Mouse (Mus musculus) embryonic fibroblast, embryonic 13.5 days (primary cell): ENCODE results near the gene Anln. TPM values are rescaled to one million over a fixed set of nuclear protein-coding genes. Genes with fewer than 3 reads are reported as not detected.

ENCODE experiments used
- H3K27ac ChIP-seq: 2 replicates; pipeline ENCODE4 v1.5.1; 2012; ENCODE audit warnings: low read length, control low read depth, inconsistent platforms; ENCODE audit not compliant: insufficient read depth
- H3K4me1 ChIP-seq: 2 replicates; pipeline ENCODE4 v1.6.1; 2011; ENCODE audit warnings: low read length; ENCODE audit not compliant: control insufficient read depth, insufficient read depth
- H3K4me3 ChIP-seq: 2 replicates; pipeline ENCODE4 v1.5.1; 2011; ENCODE audit warnings: mild to moderate bottlenecking, control low read depth, low read length; ENCODE audit not compliant: insufficient read depth
- CTCF ChIP-seq: IDR thresholded peaks from 2 replicates; pipeline ENCODE4 v1.5.1; 2011; ENCODE audit warnings: mild to moderate bottlenecking, control low read depth, low read length, moderate library complexity, borderline replicate concordance; ENCODE audit not compliant: insufficient read depth
- POLR2A ChIP-seq: IDR thresholded peaks from 2 replicates; pipeline ENCODE4 v1.6.1; 2011; ENCODE audit warnings: low read depth, mild to moderate bottlenecking, control low read depth, low read length, moderate library complexity
- polyA plus RNA-seq: library from polyadenylated mRNA; stranded (reverse); fragments of >200 nt; gene quantifications from 2 replicates; pipeline ENCODE4 v1.2.4, GENCODE M21; 2011; ENCODE audit warnings: low read depth; ENCODE audit not compliant: missing spikeins, insufficient read length

Anln gene
- polyA plus RNA-seq, 1 experiment = 107 TPM

DNA sequence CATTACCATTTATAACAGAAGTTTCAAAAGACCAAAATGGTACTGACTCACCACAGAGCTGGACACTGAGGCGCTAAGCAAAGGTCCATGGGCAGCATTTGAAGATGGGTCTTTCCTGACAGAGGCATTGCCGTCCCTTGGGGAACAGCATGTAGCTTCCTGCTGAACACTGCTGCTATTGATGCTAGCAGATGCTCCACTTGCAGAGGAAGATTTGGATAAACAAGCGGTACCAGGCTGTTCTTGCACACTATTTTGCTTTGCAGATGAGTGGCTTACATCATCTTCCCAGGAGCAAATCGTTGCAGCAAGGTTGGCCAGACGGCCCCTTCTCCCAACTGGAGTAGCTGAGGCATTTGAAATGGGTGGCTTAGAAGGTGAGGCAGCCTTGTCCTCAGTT lies 12.9 kb downstream of the Anln start:
- Histone ChIP-seq H3K27ac (no peak overlapping the region), H3K4me3 (no peak overlapping the region), H3K4me1 (no peaks in the 10 kb centered on the region)
- TF ChIP-seq POLR2A (no peak), CTCF (no peak)

DNA sequence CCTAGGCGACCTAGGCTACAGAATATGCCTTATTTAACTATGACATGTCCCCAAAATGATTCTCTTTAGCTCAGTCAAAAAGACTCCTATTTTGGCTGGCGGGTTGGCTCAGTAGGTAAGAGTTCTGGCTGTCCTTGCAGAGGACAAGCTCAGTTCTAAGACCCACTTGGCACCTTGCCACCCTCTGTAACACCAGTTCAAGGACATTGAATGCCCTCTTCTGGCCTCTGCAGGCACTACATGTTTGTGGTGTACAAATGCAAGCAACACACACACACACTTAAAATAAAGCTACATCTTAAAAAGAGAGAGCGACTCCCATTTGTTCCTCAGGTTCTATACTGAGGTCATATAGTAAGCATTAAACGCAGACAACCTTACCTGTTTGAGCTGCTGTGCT lies 16.2 kb downstream of the Anln start:
- Histone ChIP-seq H3K27ac (no peak overlapping the region), H3K4me1 (no peaks in the 10 kb centered on the region), H3K4me3 (no peak overlapping the region)
- no peak for TF ChIP-seq CTCF
- no peak for TF ChIP-seq POLR2A

DNA sequence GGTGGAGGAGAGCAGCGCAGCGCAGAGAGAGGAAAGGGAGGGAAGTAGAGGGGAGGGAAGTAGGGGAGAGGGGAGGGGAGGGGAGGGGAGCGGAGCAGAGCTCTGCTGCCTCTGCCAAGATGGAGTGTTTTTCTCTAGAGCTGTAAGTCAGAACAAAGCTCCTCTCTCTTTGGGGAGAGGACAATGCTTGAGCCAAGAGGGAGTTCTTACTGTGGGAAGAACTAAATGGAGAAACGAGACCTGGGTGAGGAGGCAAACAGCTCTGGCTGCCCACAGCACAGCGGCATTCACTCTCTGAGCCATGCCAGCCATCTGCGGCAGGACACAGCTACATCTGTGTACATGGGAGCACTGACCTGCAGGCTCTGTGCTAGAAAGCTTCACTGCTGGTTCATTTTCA lies 21.0 kb downstream of the Anln start:
- TF ChIP-seq CTCF (no peak), POLR2A (no peak)
- H3K4me3 ChIP-seq = no peak overlapping the region
- H3K4me1 ChIP-seq = no peaks in the 10 kb centered on the region
- H3K27ac ChIP-seq = no peak overlapping the region

DNA sequence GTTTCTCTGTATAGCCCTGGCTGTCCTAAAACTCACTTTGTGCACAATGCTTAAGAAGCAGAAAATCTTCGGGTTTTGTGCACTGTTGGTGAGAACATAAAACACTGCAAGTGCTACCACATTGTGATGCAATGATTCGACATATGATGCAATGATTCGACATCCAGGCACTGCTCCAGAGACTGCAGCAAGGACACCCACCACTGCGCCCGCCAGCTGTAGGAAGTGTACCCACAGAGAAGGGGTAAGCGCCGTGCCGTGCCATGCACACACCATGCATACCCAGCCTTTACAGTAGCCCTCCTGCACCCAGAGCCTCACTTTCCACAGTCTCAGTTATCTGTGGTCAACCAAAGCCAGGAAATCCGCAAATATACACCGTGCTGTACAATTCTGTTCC lies 22.4 kb downstream of the Anln start:
- H3K27ac ChIP-seq = no peak overlapping the region
- TF ChIP-seq POLR2A (no peak), CTCF (no peak)
- no peak overlapping the region for H3K4me3 ChIP-seq
- no peaks in the 10 kb centered on the region for H3K4me1 ChIP-seq

DNA sequence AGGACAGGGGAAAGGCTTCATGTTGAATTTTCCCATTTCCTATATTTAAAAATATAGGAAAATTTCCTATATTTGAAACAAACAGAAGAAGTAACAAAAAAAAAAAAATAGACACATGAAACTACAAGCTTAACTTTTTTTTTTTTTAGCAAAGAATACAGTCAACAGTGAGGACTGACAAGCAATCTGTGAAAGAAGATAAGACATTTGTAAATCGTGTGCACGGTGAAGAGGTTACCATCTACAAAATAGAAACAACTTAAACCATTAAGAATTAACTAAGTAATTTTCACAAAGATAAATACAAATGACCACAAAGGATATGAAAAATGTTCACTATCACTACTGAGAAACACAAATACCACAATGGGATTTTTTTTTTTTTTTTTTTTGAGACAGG lies 22.8 kb downstream of the Anln start:
- H3K4me1 ChIP-seq = no peaks in the 10 kb centered on the region
- no peak for TF ChIP-seq POLR2A
- no peak for TF ChIP-seq CTCF
- H3K4me3 ChIP-seq = no peak overlapping the region
- no peak overlapping the region for H3K27ac ChIP-seq

DNA sequence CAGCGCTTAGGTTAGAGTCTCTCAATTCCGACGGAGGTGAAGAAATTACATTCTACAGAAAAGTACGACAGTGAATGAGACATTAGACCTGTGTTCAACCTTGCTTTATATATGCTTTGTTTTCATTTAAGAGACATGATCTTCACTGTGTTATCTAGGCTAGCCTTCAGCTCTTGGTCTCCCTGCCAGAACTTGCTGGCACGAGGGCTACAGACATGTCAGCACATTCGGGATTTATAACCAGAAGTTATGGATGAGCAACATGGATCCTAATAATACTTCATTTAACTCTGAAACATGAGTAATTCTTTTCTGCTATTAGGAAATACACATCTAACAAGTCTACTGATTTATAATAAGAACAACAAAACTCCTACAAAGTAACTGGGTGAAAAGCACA lies 28.1 kb downstream of the Anln start:
- TF ChIP-seq CTCF = no peak
- TF ChIP-seq POLR2A = no peak
- H3K4me3 ChIP-seq = no peak overlapping the region
- H3K4me1 ChIP-seq = no peaks in the 10 kb centered on the region
- H3K27ac ChIP-seq = no peak overlapping the region

DNA sequence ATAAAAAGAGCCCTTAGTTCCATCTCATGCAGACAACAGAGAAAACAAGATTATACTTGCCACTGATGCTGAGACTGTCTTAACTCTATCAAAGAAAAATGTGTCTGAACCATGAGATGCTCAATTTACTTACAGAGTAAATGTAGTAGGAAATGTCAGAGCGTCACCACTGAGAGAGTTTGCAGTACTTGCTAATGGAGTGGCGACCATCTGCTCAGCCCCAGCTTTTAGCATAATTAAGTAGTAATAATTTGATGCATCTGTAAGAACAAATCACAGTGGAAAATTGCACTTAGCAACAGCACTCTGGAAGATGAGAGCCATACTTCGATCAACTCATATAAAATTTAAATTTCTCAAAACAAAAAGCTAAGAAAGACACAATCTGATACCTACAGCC lies 33.1 kb downstream of the Anln start:
- no peak for TF ChIP-seq POLR2A
- TF ChIP-seq CTCF = no peak
- Histone ChIP-seq H3K27ac (no peak overlapping the region), H3K4me3 (no peak overlapping the region), H3K4me1 (no peaks in the 10 kb centered on the region)

DNA sequence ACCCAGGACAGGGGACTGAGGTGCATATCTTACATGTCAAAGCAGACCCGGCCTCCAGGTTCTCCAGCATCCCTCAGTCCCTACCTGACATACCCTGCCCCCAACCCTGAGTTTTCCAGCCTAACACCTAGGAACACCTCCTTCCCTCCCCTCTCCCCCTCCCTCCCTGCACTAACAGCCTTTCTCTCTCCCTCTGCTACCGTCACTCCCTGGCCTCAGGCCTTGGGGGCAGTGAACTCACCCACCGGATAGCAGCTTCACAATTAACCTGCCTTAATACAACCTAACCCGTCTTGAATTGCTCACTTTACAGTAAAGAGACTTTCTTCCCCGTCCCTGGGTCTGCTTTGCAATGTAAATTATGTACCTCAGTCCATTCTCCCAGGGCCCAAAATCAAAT lies 35.1 kb downstream of the Anln start:
- Histone ChIP-seq H3K27ac (no peak overlapping the region), H3K4me1 (no peaks in the 10 kb centered on the region), H3K4me3 (no peak overlapping the region)
- TF ChIP-seq CTCF = no peak
- TF ChIP-seq POLR2A = no peak

DNA sequence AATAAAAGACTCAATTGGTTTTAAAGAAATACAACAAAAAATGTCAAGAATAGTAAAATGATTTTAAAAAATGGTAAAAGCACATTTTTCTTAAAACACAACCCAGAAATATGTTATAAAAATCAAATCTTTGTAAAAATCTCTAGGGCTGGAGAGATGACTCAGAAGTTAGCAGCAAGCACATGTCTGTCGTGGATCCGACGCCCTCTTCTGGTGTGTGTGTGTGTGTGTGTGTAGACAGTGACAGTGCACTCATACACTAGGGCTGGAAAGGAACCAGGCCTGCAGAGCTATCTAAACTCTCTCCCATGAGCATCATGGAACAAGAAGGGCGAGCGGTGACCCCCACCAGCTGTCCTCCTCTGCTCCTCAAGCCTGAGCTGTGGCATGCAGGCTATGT lies 35.5 kb downstream of the Anln start:
- H3K4me3 ChIP-seq = no peak overlapping the region
- no peaks in the 10 kb centered on the region for H3K4me1 ChIP-seq
- TF ChIP-seq POLR2A (no peak), CTCF (peak; percentile 44; the same call in 1 of the 2 replicates)
- no peak overlapping the region for H3K27ac ChIP-seq

DNA sequence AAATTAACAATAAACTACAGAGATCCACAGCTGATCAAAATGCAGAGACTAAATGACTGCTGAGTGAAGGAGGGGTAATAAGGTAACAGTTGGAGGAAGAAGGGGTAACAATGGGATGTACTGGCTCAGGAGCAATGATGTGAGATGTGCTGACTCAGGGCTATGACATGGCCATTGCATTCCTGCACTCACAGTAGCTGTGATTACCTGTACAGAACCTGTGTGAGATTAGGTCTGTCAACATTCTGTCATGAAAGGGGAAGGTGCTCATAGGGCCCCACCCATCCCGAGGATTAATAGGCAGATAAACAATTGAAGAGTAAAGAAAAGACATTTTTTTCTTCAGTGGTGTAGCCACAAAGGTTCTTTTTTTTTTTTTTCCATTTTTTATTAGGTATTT lies 48.7 kb downstream of the Anln start:
- no peak for TF ChIP-seq POLR2A
- no peak for TF ChIP-seq CTCF

DNA sequence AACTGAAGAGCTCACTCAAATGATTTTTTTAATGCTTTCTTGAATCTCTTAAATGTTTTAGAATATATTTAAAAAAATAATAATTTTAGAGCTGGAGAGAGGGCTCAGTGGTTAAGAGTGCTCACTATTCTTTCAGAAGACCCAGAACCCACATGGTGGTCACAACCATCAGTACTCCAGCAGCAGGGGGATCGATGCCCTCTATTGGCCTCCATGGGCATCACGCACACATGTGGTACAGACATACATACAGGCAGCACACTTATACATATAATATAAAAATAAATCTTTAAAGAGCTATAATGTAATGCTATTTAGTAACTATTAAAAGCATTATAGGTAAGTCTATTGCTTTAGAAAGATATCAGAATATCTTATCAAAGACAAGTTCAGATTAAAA lies 51.8 kb downstream of the Anln start:
- no peak overlapping the region for H3K4me3 ChIP-seq
- no peak overlapping the region for H3K27ac ChIP-seq
- TF ChIP-seq POLR2A (no peak), CTCF (no peak)
- no peaks in the 10 kb centered on the region for H3K4me1 ChIP-seq

More for the DNA sequence above, 48.7 kb downstream of the Anln start:
- Histone ChIP-seq H3K27ac (no peak overlapping the region), H3K4me1 (no peaks in the 10 kb centered on the region; the same call in 1 of the 2 replicates), H3K4me3 (no peak overlapping the region)
